Mouse (Mus musculus) bone marrow, adult 2 months (tissue): Measurements from ENCODE around the gene Synpo2.

ENCODE experiments used
- CTCF ChIP-seq: fragments of 200-500 bp; IDR thresholded peaks from 2 replicates; pipeline ENCODE4 v1.5.1; 2011; ENCODE audit warnings: low read length, control low read depth; ENCODE audit not compliant: control insufficient read depth, insufficient read depth
- POLR2A ChIP-seq: fragments of 200-500 bp; IDR thresholded peaks from 2 replicates; pipeline ENCODE4 v1.6.1; 2011; ENCODE audit warnings: low read depth, mild to moderate bottlenecking, control low read depth, low read length, borderline replicate concordance; ENCODE audit not compliant: control insufficient read depth

DNA sequence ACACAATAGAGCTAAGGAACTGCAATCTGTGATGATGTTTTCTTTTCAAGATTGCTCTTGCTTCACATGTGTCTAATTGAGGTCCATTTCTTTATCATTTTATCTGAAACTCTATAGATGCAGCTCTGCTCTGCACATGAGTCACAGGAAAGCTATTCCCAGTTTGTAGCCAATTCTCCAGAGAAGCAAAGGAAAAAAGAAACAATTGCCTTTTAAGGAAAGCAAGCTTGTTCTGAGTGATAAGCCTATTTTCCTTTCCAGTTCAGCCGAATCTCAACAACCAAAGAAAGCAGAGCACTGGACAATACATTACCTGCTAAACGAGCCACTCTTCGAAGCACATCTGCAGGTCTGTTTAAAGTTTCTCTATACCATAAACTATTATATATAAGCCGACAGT lies 31.3 kb downstream of the Synpo2 start:
- TF ChIP-seq CTCF, result no peak
- no peak for TF ChIP-seq POLR2A
